Mouse (Mus musculus) ovary, adult 18-20 months (tissue): ENCODE data around the gene Rad51b.
"Not testable (repeated sequence)": the region's sequence is repeated elsewhere in the genome, so short reads cannot be mapped to it uniquely, and the experiment has no call there.

Experiments used
- DNase-seq: peaks from one replicate; pipeline ENCODE4 v3.0.0; 2022; ENCODE audit warnings: low spot score, mixed read lengths

Gene Rad51b

DNA sequence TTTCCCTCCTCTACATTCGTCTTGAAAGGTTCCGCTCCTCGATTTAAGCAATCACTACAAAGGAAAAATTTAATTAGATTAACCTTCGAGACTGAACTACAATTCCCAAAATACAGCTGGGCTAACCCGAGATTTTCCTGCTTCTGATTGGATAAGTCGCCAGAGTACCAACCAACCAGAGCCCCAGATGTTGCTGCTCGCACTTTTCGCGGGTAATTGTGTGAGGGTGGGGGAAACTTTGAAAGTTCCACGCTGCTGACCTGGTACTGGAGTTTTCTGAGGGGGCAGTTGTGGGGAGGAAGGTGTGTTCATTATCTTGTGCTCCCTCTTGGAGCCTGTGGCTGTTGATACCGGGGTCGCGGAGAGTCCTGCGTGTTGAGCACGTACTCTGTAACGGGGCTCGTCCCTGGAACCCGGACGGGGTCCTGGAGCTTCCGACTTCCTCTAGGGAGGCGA lies at the start of gene Rad51b:
TSS of gene Rad51b (plus strand) at position 162 of the 456 bp plus-strand sequence.
- peak; percentile 67 for DNase-seq

DNA sequence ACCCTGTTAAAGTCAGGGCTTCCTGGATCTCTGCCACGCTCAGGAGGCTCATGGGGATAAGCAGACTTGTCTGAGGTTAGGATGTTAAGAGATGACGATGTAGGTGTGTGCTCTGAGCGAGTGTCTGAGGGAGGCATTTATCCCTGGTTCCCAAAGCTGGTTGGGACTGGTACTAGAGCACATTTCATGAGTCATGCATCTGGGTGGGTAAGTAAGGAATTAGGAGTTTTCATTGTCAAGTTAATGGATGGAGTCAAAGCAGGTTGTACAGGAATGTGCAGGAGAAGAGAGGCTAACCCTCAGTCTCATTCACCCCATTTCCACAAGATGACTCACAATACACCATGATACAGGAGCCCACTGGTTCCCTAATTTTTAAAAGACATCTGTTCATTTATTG lies 49.0 kb upstream of the Rad51b start:
- no peak for DNase-seq

DNA sequence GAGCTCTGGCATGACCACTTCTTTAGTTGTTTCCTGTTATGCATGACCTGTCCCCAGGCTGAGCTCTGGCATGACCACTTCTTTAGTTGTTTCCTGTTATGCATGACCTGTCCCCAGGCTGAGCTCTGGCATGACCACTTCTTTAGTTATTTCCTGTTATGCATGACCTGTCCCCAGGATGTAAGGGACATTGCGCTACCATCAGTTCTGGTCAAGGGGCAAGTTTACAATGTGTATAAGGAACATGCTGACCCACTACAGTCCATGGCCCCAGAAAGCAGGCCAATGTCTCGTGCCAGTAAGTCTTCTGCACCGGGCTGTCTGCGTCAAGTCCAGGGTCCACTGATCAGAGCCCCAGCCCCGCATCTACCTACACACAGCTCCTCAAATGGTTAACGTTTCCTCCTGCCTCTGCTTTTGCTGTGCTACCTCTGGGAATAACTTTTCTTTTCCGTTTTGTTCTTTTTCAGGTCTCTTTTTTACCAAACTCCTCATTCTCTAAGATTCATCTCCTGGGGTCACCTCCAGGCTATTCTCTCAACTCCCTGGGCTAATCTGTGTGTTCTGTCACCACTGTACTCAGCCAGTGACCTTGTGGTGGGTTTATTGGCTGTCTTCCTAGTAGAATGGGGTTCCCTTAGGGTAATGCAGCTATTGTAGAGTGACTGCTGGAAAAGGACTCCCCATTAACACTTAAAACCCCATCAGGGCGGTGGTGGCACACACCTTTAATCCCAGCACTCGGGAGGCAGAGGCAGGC lies 43.6 kb upstream of the Rad51b start:
- DNase-seq = no peak

DNA sequence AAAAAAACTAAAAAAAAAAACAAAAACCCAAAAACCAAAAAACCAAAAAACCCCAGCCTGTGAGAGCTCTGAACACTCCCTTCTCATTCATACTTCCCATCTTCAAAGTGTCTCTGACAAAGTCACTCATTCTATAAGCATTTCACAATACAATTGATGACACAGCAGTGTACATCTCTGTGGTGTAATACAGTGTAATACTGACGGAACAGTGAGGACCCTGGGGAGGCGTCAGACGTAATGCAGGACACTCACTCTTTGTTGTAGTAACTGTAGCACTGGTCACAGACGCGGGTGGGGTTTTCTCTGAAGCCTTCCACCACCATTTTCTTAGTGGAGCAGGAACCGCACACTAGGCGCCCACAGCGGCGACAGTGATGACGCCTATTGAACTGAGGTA lies 42.1 kb upstream of the Rad51b start:
- no peak for DNase-seq

- no peak for DNase-seq
Observed at GRCm38 (mm10) chr12:79260154-79260553, 36.9 kb upstream of the Rad51b start.

DNA sequence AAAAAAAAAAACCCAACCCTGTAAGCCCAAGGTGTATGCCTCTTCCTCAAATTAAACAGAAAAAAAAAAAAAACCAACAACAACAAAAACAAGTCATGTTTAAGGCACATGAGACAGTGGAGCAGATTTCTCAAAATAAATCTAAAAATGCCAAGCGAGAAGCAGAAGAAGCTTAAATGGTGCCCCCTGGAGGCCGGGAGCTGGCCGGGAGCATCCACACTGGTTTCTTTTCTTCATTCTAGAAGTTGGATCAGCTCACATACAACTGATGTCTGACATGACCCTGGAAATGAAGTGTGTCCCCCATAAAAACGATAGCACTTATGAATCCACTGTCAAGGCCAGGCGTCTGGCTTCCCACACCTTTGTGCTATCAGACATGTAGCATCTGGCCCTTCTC lies 36.0 kb upstream of the Rad51b start:
- no peak for DNase-seq

DNA sequence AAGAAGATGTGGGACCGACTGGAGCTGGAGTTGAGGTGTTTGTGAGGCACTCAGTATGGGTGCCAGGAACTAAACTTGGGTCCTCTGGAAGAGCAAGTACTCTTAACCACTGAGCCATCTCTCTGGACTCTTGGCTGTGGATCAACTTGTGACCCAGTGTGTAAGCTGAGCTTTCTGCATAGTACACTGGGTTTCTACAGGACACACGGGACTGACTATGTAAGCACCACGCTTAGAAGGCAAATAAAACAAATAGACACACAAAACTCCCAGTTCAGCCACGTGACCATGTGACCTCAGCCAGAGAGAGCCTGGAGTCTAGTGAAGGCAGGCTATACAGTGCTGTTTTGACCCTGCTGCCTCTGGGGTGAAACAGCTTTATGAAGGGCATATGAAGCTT lies 24.5 kb upstream of the Rad51b start:
- no peak for DNase-seq

GRCm38 (mm10) chr12:79279513-79280115 lies 17.5 kb upstream of the Rad51b start:
- no peak for DNase-seq

DNA sequence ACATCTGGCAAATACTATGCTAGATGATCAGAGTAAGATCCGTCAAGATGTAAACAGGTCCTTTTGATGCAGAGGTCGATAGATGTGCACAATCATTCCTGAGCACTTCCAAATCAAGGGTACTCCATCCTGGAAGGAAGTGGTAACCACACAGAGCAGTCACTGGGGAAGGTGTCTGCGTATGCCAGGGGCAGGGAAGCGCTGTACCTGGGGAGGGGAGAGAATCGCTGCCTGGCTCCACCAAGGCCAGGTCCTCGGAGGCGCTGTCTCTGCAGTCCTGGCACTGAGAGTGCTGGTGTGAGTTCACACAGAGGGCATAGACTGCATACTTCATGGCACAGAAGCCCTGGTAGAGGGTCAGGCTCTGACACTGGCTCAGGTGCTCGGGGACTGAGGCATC lies 14.5 kb upstream of the Rad51b start:
- DNase-seq = no peak

- no peak for DNase-seq
Observed at GRCm38 (mm10) chr12:79292874-79293273, 4.2 kb upstream of the Rad51b start.

- DNase-seq = peak; percentile 93
Observed at GRCm38 (mm10) chr12:79296126-79296816, 811 bp upstream of the Rad51b start, which contains the start of gene Zfyve26. Zfyve26 (minus strand) TSS chr12:79296304.

DNA sequence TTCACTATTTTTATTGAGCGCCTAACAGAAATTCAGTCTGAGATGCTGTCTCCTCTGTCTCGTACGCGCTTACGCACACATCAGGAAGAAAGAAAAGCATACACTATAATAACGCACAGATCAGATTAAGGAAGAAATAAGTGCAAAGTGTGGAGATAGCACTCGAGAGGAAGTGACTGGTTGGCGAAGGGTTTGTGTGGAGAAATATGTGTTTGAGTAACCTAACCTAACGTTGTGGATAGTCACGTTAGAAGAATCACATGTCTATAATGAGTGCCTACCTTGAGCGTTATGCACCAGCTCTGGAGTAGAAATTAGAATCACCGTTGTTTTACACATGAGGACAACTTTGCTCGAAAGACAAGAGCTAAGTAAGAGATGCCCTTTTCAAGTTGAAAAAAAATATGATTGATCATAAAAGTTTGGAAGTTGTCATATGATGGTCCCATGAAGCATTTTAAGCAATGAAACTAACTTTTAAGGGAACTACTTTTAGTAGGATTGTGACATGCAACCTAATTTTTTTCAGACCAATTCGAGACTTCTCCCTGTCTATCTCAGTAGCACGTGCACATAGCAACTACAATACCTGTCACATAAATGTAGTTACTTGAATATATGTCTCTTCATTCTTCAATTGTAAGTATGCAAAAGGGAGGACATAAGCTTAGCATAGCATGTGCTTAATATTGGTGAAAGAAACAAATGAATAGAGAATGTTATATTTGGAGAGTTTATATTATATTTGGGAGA lies 978 bp downstream of the Rad51b start:
- no peak for DNase-seq

DNA sequence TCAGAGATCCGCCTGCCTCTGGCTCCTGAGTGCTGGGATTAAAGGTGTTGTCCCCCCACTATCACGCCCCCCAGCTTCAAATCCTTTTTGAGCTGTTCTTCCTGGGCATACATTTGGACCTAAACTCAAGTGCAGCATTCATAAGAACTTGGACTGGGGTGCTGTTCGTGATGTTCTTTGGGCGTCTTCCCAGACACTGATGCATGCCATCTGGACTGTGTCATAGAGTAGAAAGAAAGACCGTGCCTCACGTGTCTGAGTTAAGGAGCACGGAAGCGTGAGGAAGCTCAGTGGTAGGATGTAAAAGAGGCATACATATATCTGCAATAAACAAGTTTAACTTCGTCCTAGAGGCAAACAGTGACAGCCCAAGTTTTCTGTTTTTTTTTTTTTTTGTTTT lies 4.7 kb downstream of the Rad51b start:
- DNase-seq = no peak

GRCm38 (mm10) chr12:79305131-79305530 lies 8.0 kb downstream of the Rad51b start:
- DNase-seq = no peak

GRCm38 (mm10) chr12:79306013-79306412 lies 8.9 kb downstream of the Rad51b start:
- no peak for DNase-seq

GRCm38 (mm10) chr12:79313721-79314120 lies 16.6 kb downstream of the Rad51b start:
- no peak for DNase-seq

- no peak for DNase-seq
Observed at GRCm38 (mm10) chr12:79317339-79317738, 20.3 kb downstream of the Rad51b start.

GRCm38 (mm10) chr12:79320895-79321294 lies 23.8 kb downstream of the Rad51b start:
- no peak for DNase-seq

DNA sequence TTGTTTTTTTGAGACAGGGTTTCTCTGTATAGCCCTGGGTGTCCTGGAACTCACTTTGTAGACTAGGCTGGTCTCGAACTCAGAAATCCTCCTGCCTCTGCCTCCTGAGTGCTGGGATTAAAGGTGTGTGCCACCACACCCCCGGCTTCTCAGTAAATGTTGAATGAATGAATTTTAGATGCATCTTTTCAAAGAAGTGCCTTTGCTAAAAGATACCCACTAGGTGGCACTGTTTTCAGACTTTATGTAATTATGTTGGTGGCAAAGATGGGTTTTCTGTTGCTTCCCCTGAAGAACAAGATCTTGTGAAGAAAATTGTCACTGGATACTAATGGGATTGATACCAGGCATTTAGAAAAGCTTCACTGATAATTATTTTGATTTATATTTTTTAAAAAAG lies 25.5 kb downstream of the Rad51b start:
- not testable (repeated sequence) for DNase-seq

GRCm38 (mm10) chr12:79326236-79326635 lies 29.2 kb downstream of the Rad51b start:
- no peak for DNase-seq

GRCm38 (mm10) chr12:79326745-79327144 lies 29.7 kb downstream of the Rad51b start:
- DNase-seq = no peak

DNA sequence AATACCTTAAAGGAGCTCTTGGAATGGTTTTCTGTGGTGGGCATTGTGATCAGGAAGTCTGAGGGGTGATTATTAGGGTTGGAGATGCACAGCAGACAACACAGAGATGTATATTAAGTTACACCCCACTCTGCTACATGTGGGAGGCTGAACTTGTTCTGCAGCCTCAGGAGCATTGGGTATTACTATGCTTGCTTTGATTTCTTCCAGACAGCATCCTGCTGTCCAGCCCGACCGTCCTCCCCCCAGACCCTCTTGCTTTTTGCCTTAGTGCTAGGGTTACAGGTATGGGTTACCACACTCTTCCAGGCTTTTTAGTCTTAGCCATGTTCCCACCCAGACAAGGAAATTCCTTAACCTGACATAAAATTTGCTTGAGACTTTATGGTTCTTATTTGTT lies 30.8 kb downstream of the Rad51b start:
- DNase-seq = no peak
